ENCODE assay signal across 10 mouse cellular contexts in the genomic region with DNA sequence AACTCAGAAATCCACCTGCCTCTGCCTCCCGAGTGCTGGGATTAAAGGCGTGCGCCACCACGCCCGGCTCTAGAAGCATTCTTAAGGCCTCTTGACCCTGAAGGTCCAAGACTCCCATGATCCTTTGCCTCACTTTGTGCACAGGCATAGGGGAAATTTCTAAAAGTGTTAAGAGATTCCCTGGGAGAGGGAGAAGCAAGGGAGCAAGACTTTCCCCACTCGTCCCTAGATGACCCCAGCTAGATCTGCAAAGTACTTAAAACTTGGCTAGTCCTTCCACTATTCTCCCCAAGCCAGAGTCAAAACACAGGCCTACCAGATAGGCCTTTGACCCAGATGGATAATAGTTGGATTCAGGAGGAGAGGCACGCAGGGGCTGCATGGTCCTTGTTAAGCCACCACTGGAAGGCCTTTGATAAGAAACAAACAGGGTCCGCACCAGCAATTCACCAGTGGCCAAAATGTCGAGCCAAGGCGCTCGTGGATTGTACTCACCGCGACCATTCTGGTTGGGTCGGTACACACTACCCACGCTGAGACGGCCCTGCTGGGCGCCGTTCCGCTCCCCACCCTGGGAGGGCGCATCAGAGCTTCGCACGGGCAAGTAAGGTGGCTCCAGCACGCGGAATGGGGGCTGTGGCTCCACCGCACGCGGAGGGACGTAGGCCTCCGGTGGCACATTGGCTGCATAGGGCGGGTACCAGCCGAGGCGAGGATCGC. TPM values are rescaled to one million over a fixed set of nuclear protein-coding genes. Genes with fewer than 3 reads are reported as not detected.
DNase-seq lines count a peak whose midpoint lies in the region; ATAC-seq and TF ChIP-seq lines count a peak whose summit lies in the region.
"Had no signal": no experiment of that assay in that cellular context is flagged by ENCODE, and none has a peak within 500 bp of the region (broad histone marks: within the 10 kb centered on the region; RNA-seq: fewer than 3 reads in every experiment).

No protein-coding gene starts in this region.

- H3K27ac ChIP-seq in brown adipose tissue, adult 24 weeks (replicated peaks; ENCODE audit: low read depth, low read length): peak overlapping the region; percentile 91
- no peak overlapping the region for H3K27ac ChIP-seq in hindbrain, embryonic 11.5 days (ENCODE audit: low read depth, low read length)
- no peak overlapping the region for H3K27ac ChIP-seq in liver, postnatal 0 days (ENCODE audit: low read depth)
- no peak overlapping the region for H3K27ac ChIP-seq in stomach, embryonic 16.5 days (ENCODE audit: low read length)

- no peak for ATAC-seq in hindbrain, embryonic 11.5 days (ENCODE audit: low FRiP score)
- no peak for ATAC-seq in liver, postnatal 0 days
- ATAC-seq in stomach, embryonic 16.5 days (ENCODE audit: insufficient read depth, low FRiP score): no peak
- ATAC-seq in activated CD4-positive, CD25-positive, alpha-beta regulatory T cell, adult 4 months: no peak

- peak overlapping the region; percentile 63 for H3K4me3 ChIP-seq in brown adipose tissue, adult 24 weeks (ENCODE audit: insufficient read depth, low read depth, low read length)
- peak overlapping the region; percentile 35 for H3K4me3 ChIP-seq in hindbrain, embryonic 11.5 days (ENCODE audit: low read depth, low read length)
- peak overlapping the region; percentile 19 for H3K4me3 ChIP-seq in liver, postnatal 0 days (ENCODE audit: low read depth, low read length)
- peak overlapping the region; percentile 58 for H3K4me3 ChIP-seq in stomach, embryonic 16.5 days (replicated peaks; ENCODE audit: low read length)
- H3K4me3 ChIP-seq: erythroblast, embryonic 14.5 days had no signal

- 0 out of 2 replicates have a peak, but pooled peaks have one; percentile 23 for TF ChIP-seq CTCF in liver, postnatal 0 days (IDR thresholded peaks at IDR 0.05; ENCODE audit: low read depth)

- no peak overlapping the region for H3K9ac ChIP-seq in hindbrain, embryonic 11.5 days (ENCODE audit: low read depth, low read length)
- H3K9ac ChIP-seq in liver, postnatal 0 days (replicated peaks): no peak overlapping the region
- H3K9ac ChIP-seq in stomach, embryonic 16.5 days (ENCODE audit: low read length): peak overlapping the region; percentile 78

- H3K27me3 ChIP-seq in hindbrain, embryonic 11.5 days (ENCODE audit: control insufficient read depth, insufficient read depth, low read length): peaks cover 20% of the 10 kb centered on the region
- peaks cover 28% of the 10 kb centered on the region for H3K27me3 ChIP-seq in liver, postnatal 0 days (ENCODE audit: insufficient read depth, low read length)
- H3K27me3 ChIP-seq in stomach, embryonic 16.5 days (ENCODE audit: control insufficient read depth, insufficient read depth, low read length): no peaks in the 10 kb centered on the region

- H3K4me2 ChIP-seq in hindbrain, embryonic 11.5 days (replicated peaks; ENCODE audit: low read depth, low read length): peak overlapping the region; percentile 63; the same call in 1 of the 2 replicates
- no peak overlapping the region for H3K4me2 ChIP-seq in liver, postnatal 0 days (ENCODE audit: low read depth, low read length)
- H3K4me2 ChIP-seq in stomach, embryonic 16.5 days (ENCODE audit: low read depth, low read length): peak overlapping the region; percentile 80

- H3K9me3 ChIP-seq in hindbrain, embryonic 11.5 days (ENCODE audit: control insufficient read depth, low read length): no peaks in the 10 kb centered on the region
- no peaks in the 10 kb centered on the region for H3K9me3 ChIP-seq in liver, postnatal 0 days (ENCODE audit: low read length)
- H3K9me3 ChIP-seq in stomach, embryonic 16.5 days (replicated peaks; ENCODE audit: control insufficient read depth, low read length): no peaks in the 10 kb centered on the region

- peak; percentile 41 for DNase-seq in adrenal gland, postnatal 14 days
- DNase-seq in adrenal gland, adult 8-10 months: no peak
- no peak for DNase-seq in hindbrain, embryonic 11.5 days (ENCODE audit: low spot score)
- DNase-seq in liver, postnatal 0 days: no peak
- no peak for DNase-seq in left cerebral cortex, postnatal 4 days

- 53% methylated on average over 33 of the region's 33 CpGs for WGBS in hindbrain, embryonic 11.5 days
- WGBS in liver, postnatal 0 days (ENCODE audit: insufficient replicate concordance): 63% methylated on average over 30 of the region's 33 CpGs
- WGBS in stomach, embryonic 16.5 days: 61% methylated on average over 33 of the region's 33 CpGs

- no peaks in the 10 kb centered on the region for H3K36me3 ChIP-seq in hindbrain, embryonic 11.5 days (ENCODE audit: control insufficient read depth, insufficient read depth, low read length)
- no peaks in the 10 kb centered on the region for H3K36me3 ChIP-seq in liver, postnatal 0 days (replicated peaks; ENCODE audit: insufficient read depth, low read length)
- H3K36me3 ChIP-seq in stomach, embryonic 16.5 days (ENCODE audit: control insufficient read depth, insufficient read depth, low read length): no peaks in the 10 kb centered on the region

- no peak for TF ChIP-seq EP300 in liver, postnatal 0 days (IDR thresholded peaks at IDR 0.05; ENCODE audit: low read depth)

- intact Hi-C loops in left cerebral cortex, postnatal 4 days (cut with DNase I): no loop called here

- peaks cover 8% of the 10 kb centered on the region for H3K4me1 ChIP-seq in brown adipose tissue, adult 24 weeks (ENCODE audit: control insufficient read depth, insufficient read depth, insufficient read length, low read length)
- H3K4me1 ChIP-seq in hindbrain, embryonic 11.5 days (replicated peaks; ENCODE audit: control insufficient read depth, insufficient read depth, low read length): peaks cover 14% of the 10 kb centered on the region
- no peaks in the 10 kb centered on the region; the same call in 1 of the 2 replicates for H3K4me1 ChIP-seq in liver, postnatal 0 days (ENCODE audit: insufficient read depth)
- peaks cover 53% of the 10 kb centered on the region for H3K4me1 ChIP-seq in stomach, embryonic 16.5 days (ENCODE audit: control insufficient read depth, insufficient read depth, low read length)

RNA-seq across cellular contexts. Expression of gene Loxl1, which starts 1.6 kb away (rescaled TPM):
- 29.8 and 32.9 TPM in 2 replicates for total RNA-seq in adrenal gland, postnatal 14 days (2021)
- total RNA-seq in adrenal gland, adult 8-10 months (2022): 10 to 100 TPM; 20.4 to 28.6 (median 23.0) TPM
- 8.1 and 13.8 TPM in 2 replicates for polyA plus RNA-seq in brown adipose tissue, adult 24 weeks (2012; ENCODE audit: insufficient read depth, insufficient read length, missing spikeins)
- 11.0 and 11.9 TPM in 2 replicates for polyA plus RNA-seq in hindbrain, embryonic 11.5 days (2014; fragmentation: Nextera tagmentation; extraction: Ambion mirVana)
- polyA plus RNA-seq in liver, postnatal 0 days (2015; fragmentation: Nextera tagmentation; extraction: Ambion mirVana): 2.8 and 3.1 TPM in 2 replicates
- 31.0 and 33.4 TPM in 2 replicates for polyA plus RNA-seq in stomach, embryonic 16.5 days (2015; fragmentation: Nextera tagmentation; extraction: Ambion mirVana)
- total RNA-seq in left cerebral cortex, postnatal 4 days (2021): 1 to 10 TPM; 4.8 to 5.5 TPM
- not detected for polyA plus RNA-seq in activated CD4-positive, CD25-positive, alpha-beta regulatory T cell, adult 4 months (2017; shearing (Covaris generic))

RNA-seq across cellular contexts. Expression of gene Stoml1, which starts 58.4 kb away (rescaled TPM):
- 13.4 and 18.8 TPM in 2 replicates for total RNA-seq in adrenal gland, postnatal 14 days (2021)
- total RNA-seq in adrenal gland, adult 8-10 months (2022): 10 to 100 TPM; 19.9 to 32.9 (median 28.3) TPM
- polyA plus RNA-seq in brown adipose tissue, adult 24 weeks (2012; ENCODE audit: insufficient read depth, insufficient read length, missing spikeins): 7.9 and 8.1 TPM in 2 replicates
- polyA plus RNA-seq in hindbrain, embryonic 11.5 days (2014; fragmentation: Nextera tagmentation; extraction: Ambion mirVana): 31.2 and 35.7 TPM in 2 replicates
- 5.6 and 6.7 TPM in 2 replicates for polyA plus RNA-seq in liver, postnatal 0 days (2015; fragmentation: Nextera tagmentation; extraction: Ambion mirVana)
- 23.7 and 26.0 TPM in 2 replicates for polyA plus RNA-seq in stomach, embryonic 16.5 days (2015; fragmentation: Nextera tagmentation; extraction: Ambion mirVana)
- 10 to 100 TPM; 84.5 to 93.2 TPM for total RNA-seq in left cerebral cortex, postnatal 4 days (2021)
- polyA plus RNA-seq in activated CD4-positive, CD25-positive, alpha-beta regulatory T cell, adult 4 months (2017; shearing (Covaris generic)): 10 to 100 TPM; 21.1 to 23.9 TPM
- polyA plus RNA-seq: erythroblast, embryonic 14.5 days had no signal

RNA-seq across cellular contexts. Expression of gene Tbc1d21, which starts 58.9 kb away (rescaled TPM):
- total RNA-seq in adrenal gland, postnatal 14 days (2021): not detected in 2 replicates
- total RNA-seq in adrenal gland, adult 8-10 months (2022): not detected
- not detected in 2 replicates for polyA plus RNA-seq in brown adipose tissue, adult 24 weeks (2012; ENCODE audit: insufficient read depth, insufficient read length, missing spikeins)
- polyA plus RNA-seq in hindbrain, embryonic 11.5 days (2014; fragmentation: Nextera tagmentation; extraction: Ambion mirVana): not detected in 2 replicates
- polyA plus RNA-seq in liver, postnatal 0 days (2015; fragmentation: Nextera tagmentation; extraction: Ambion mirVana): not detected in 2 replicates
- polyA plus RNA-seq in stomach, embryonic 16.5 days (2015; fragmentation: Nextera tagmentation; extraction: Ambion mirVana): 0.12 TPM in 1 of 2 replicates, not detected in the other
- total RNA-seq in left cerebral cortex, postnatal 4 days (2021): not detected
- polyA plus RNA-seq in activated CD4-positive, CD25-positive, alpha-beta regulatory T cell, adult 4 months (2017; shearing (Covaris generic)): not detected
- polyA plus RNA-seq: C2C12; erythroblast, embryonic 14.5 days had no signal
